ENCODE assay signal across 13 mouse cellular contexts in the genomic region with DNA sequence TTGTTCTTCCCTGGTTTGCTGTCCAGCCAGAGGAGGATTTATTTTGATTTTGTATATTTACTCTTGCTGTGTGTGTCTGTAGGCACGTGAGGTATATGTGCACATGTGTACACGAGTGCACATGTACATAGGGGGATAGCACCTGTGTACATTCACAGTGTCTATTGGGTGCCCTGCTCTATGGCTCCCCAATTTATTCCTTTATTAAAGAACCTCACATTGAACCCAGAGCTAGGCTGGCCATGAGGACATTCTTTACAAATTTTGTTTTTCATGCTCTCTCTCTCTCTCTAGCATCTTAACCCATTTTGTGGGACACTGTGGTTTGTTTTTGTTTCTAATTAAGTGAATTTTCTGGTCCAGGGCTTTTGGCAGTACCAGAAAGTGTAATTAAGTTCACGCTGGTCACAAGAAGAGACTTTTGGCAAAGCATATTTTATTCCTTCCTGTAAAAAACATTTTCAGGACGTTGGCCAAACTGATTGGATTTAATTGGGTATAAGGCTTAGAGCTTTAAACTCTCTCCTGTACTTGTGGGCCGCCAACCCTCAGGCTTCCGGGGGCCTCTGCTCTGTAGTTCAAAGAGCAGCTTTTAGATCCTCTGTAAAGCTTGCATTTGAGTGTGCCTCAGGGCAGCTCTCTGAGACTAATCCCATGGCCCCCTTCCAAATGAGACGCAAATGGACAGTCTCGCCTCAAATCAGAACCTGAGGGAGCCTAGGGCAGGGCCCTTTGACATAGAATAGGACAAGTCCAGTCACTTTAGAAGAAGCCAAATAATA.
DNase-seq lines count a peak whose midpoint lies in the region; ATAC-seq and TF ChIP-seq lines count a peak whose summit lies in the region.
"Had no signal": no experiment of that assay in that cellular context is flagged by ENCODE, and none has a peak within 500 bp of the region (broad histone marks: within the 10 kb centered on the region; RNA-seq: fewer than 3 reads in every experiment).

No protein-coding gene starts in this region.

- WGBS in kidney, adult 2 months: 38% methylated on average over 8 of the region's 8 CpGs
- WGBS in forebrain, embryonic 11.5 days: 27% methylated on average over 8 of the region's 8 CpGs
- WGBS in midbrain, embryonic 13.5 days: 34% methylated on average over 8 of the region's 8 CpGs

- H3K9me3 ChIP-seq in forebrain, embryonic 11.5 days (ENCODE audit: control insufficient read depth, low read length): no peaks in the 10 kb centered on the region
- no peaks in the 10 kb centered on the region for H3K9me3 ChIP-seq in midbrain, embryonic 13.5 days
- H3K9me3 ChIP-seq: limb, embryonic 15.5 days; stomach, embryonic 15.5 days had no signal

- H3K9ac ChIP-seq in forebrain, embryonic 11.5 days (ENCODE audit: low read length): no peak overlapping the region
- H3K9ac ChIP-seq in midbrain, embryonic 13.5 days (replicated peaks): no peak overlapping the region
- H3K9ac ChIP-seq: limb, embryonic 15.5 days; stomach, embryonic 15.5 days had no signal

- no peak overlapping the region for H3K4me3 ChIP-seq in kidney, adult 2 months (ENCODE audit: insufficient read depth, low read depth, low read length)
- H3K4me3 ChIP-seq in forebrain, embryonic 11.5 days (ENCODE audit: low read depth, low read length): no peak overlapping the region
- H3K4me3 ChIP-seq in midbrain, embryonic 13.5 days (replicated peaks): no peak overlapping the region
- H3K4me3 ChIP-seq: limb, embryonic 15.5 days; stomach, embryonic 15.5 days had no signal

- no peak for TF ChIP-seq POLR2A in kidney, adult 2 months (IDR thresholded peaks at IDR 0.05; ENCODE audit: low read depth, low read length)
- no peak for TF ChIP-seq POLR2A in brain, embryonic 14.5 days (IDR thresholded peaks at IDR 0.05; ENCODE audit: borderline replicate concordance, extremely low read depth, insufficient read depth, insufficient read length, poor library complexity, severe bottlenecking)

- H3K27me3 ChIP-seq in kidney, adult 2 months (replicated peaks; ENCODE audit: control insufficient read depth, insufficient read depth, low read length): no peaks in the 10 kb centered on the region
- no peaks in the 10 kb centered on the region for H3K27me3 ChIP-seq in forebrain, embryonic 11.5 days (ENCODE audit: control insufficient read depth, insufficient read depth, low read length)
- no peaks in the 10 kb centered on the region for H3K27me3 ChIP-seq in midbrain, embryonic 13.5 days
- H3K27me3 ChIP-seq: CH12.LX; limb, embryonic 15.5 days; stomach, embryonic 15.5 days had no signal

- no peaks in the 10 kb centered on the region for H3K36me3 ChIP-seq in kidney, adult 2 months (ENCODE audit: control insufficient read depth, insufficient read depth, low read length)
- H3K36me3 ChIP-seq in forebrain, embryonic 11.5 days (ENCODE audit: control insufficient read depth, insufficient read depth, low read length): no peaks in the 10 kb centered on the region
- no peaks in the 10 kb centered on the region for H3K36me3 ChIP-seq in midbrain, embryonic 13.5 days
- H3K36me3 ChIP-seq: limb, embryonic 15.5 days; stomach, embryonic 15.5 days had no signal

- no peaks in the 10 kb centered on the region for H3K4me1 ChIP-seq in kidney, adult 2 months (ENCODE audit: control insufficient read depth, insufficient read depth, low read length)
- H3K4me1 ChIP-seq in forebrain, embryonic 11.5 days (replicated peaks; ENCODE audit: control insufficient read depth, insufficient read depth, low read length): no peaks in the 10 kb centered on the region; the same call in 1 of the 2 replicates
- peaks cover 10% of the 10 kb centered on the region for H3K4me1 ChIP-seq in midbrain, embryonic 13.5 days (replicated peaks)
- H3K4me1 ChIP-seq: stomach, embryonic 15.5 days had no signal

- ATAC-seq in forebrain, embryonic 11.5 days (replicated peaks; ENCODE audit: low FRiP score): 0 out of 2 replicates have a peak, but pooled peaks have one; percentile 18
- ATAC-seq in midbrain, embryonic 13.5 days: 0 out of 2 replicates have a peak, but pooled peaks have one; percentile 17
- ATAC-seq: intestine, embryonic 16.5 days had no signal

- no peak for TF ChIP-seq CTCF in kidney, adult 2 months (conservative IDR thresholded peaks at IDR 0.05; ENCODE audit: insufficient read depth, insufficient read length, low read depth, low read length)
- no peak for TF ChIP-seq CTCF in brain, embryonic 14.5 days (IDR thresholded peaks at IDR 0.05; ENCODE audit: borderline replicate concordance, extremely low read depth, insufficient read depth, insufficient read length)

- peak; percentile 20 for DNase-seq in kidney, adult 2 months
- DNase-seq in kidney, adult 11 months: no peak
- peak; percentile 90 for DNase-seq in brain, embryonic 14.5 days (ENCODE audit: low read depth)
- DNase-seq in forebrain, embryonic 11.5 days (ENCODE audit: low spot score): peak; percentile 51
- no peak for DNase-seq in frontal cortex, postnatal 25 days (ENCODE audit: low spot score in 2 of 2)
- DNase-seq in left cerebral cortex, postnatal 25 days (ENCODE audit: low spot score in 2 of 2): no peak
- DNase-seq: heart, adult 11 months; thymus, postnatal 36 days had no signal

- intact Hi-C loops in left cerebral cortex, postnatal 25 days (cut with DNase I): no loop called here

- no peak overlapping the region for H3K27ac ChIP-seq in kidney, adult 2 months (ENCODE audit: insufficient read depth, low read depth, low read length)
- no peak overlapping the region for H3K27ac ChIP-seq in forebrain, embryonic 11.5 days (ENCODE audit: low read depth, low read length)
- peak overlapping the region; percentile 45; the same call in 1 of the 2 replicates for H3K27ac ChIP-seq in midbrain, embryonic 13.5 days
- H3K27ac ChIP-seq: limb, embryonic 15.5 days; stomach, embryonic 15.5 days had no signal

- no peak overlapping the region for H3K4me2 ChIP-seq in forebrain, embryonic 11.5 days (ENCODE audit: low read depth, low read length, severe bottlenecking)
- no peak overlapping the region for H3K4me2 ChIP-seq in midbrain, embryonic 13.5 days (replicated peaks)
- H3K4me2 ChIP-seq: limb, embryonic 15.5 days; stomach, embryonic 15.5 days had no signal

Comparison
In these comparisons a context has a peak if more than half of its experiments do, and no peak if none do; other contexts are left out.
1. DNase-seq: peak in kidney, adult 2 months (single experiment), brain, embryonic 14.5 days (single experiment) and forebrain, embryonic 11.5 days (single experiment); none in kidney, adult 11 months (single experiment), frontal cortex, postnatal 25 days (0 of 2) and left cerebral cortex, postnatal 25 days (0 of 2).